Mouse (Mus musculus) regulatory T cell (primary cell): ENCODE results near the gene Mgat3.

Experiments used
- in situ Hi-C: fragments of 300-600 bp; cut with MboI, MseI; formaldehyde crosslinking; loops from one replicate; pipeline ENCODE4 v1.15.1; 2025; ENCODE audit warnings: high pct_unique_total_duplicates

Mgat3 gene

GRCm38 (mm10) chr15:80173001-80173771 lies at the start of gene Mgat3:
TSS of gene Mgat3 (plus strand) at chr15:80173721.
- in situ Hi-C loops, result no loop called here

GRCm38 (mm10) chr15:80124651-80125050 lies 48.9 kb upstream of the Mgat3 start:
- in situ Hi-C loops, result no loop called here

- in situ Hi-C loops, result no loop called here
Measured at GRCm38 (mm10) chr15:80127191-80127590, 46.3 kb upstream of the Mgat3 start.

- in situ Hi-C loops, result no loop called here
Measured at GRCm38 (mm10) chr15:80129982-80130381, 43.5 kb upstream of the Mgat3 start.

GRCm38 (mm10) chr15:80130689-80131088 lies 42.8 kb upstream of the Mgat3 start:
- in situ Hi-C loops, result no loop called here

- in situ Hi-C loops, result no loop called here
Measured at GRCm38 (mm10) chr15:80131421-80131820, 42.1 kb upstream of the Mgat3 start.

GRCm38 (mm10) chr15:80132452-80132851 lies 41.1 kb upstream of the Mgat3 start:
- in situ Hi-C loops, result no loop called here

- in situ Hi-C loops, result no loop called here
Measured at GRCm38 (mm10) chr15:80132993-80133586, 40.4 kb upstream of the Mgat3 start, which contains the start of gene Tab1. TSS of gene Tab1 (plus strand) at chr15:80133127.

GRCm38 (mm10) chr15:80133682-80134449 lies 39.7 kb upstream of the Mgat3 start:
- in situ Hi-C loops, result no loop called here

GRCm38 (mm10) chr15:80134450-80134847 lies 39.1 kb upstream of the Mgat3 start:
- in situ Hi-C loops, result no loop called here

GRCm38 (mm10) chr15:80135499-80135898 lies 38.0 kb upstream of the Mgat3 start:
- in situ Hi-C loops, result no loop called here

- in situ Hi-C loops, result no loop called here
Measured at GRCm38 (mm10) chr15:80136645-80137044, 36.9 kb upstream of the Mgat3 start.

GRCm38 (mm10) chr15:80137945-80138791 lies 35.4 kb upstream of the Mgat3 start:
- in situ Hi-C loops, result no loop called here

GRCm38 (mm10) chr15:80140302-80140701 lies 33.2 kb upstream of the Mgat3 start:
- in situ Hi-C loops, result loop anchor here (10.0 kb wide), 1 partner anchor 1784 kb away; the partner anchor contains the start of gene Polr3h

GRCm38 (mm10) chr15:80140878-80141277 lies 32.6 kb upstream of the Mgat3 start:
- in situ Hi-C loops, result loop anchor here (10.0 kb wide), 1 partner anchor 1784 kb away; the partner anchor contains the start of gene Polr3h

- in situ Hi-C loops, result loop anchor here (10.0 kb wide), 1 partner anchor 1783 kb away; the partner anchor contains the start of gene Polr3h
Measured at GRCm38 (mm10) chr15:80142130-80142529, 31.4 kb upstream of the Mgat3 start.

- in situ Hi-C loops, result loop anchor here (10.0 kb wide), 1 partner anchor 1781 kb away; the partner anchor contains the start of gene Polr3h
Measured at GRCm38 (mm10) chr15:80143760-80144159, 29.8 kb upstream of the Mgat3 start.

- in situ Hi-C loops, result loop anchor here (10.0 kb wide), 1 partner anchor 1779 kb away; the partner anchor contains the start of gene Polr3h
Measured at GRCm38 (mm10) chr15:80145397-80145796, 28.1 kb upstream of the Mgat3 start.

GRCm38 (mm10) chr15:80146153-80146552 lies 27.4 kb upstream of the Mgat3 start:
- in situ Hi-C loops, result loop anchor here (10.0 kb wide), 1 partner anchor 1779 kb away; the partner anchor contains the start of gene Polr3h

- in situ Hi-C loops, result loop anchor here (10.0 kb wide), 1 partner anchor 1778 kb away; the partner anchor contains the start of gene Polr3h
Measured at GRCm38 (mm10) chr15:80147090-80147489, 26.4 kb upstream of the Mgat3 start.

- in situ Hi-C loops, result loop anchor here (10.0 kb wide), 1 partner anchor 1777 kb away; the partner anchor contains the start of gene Polr3h
Measured at GRCm38 (mm10) chr15:80147511-80147910, 26.0 kb upstream of the Mgat3 start.
